Mouse (Mus musculus) megakaryocyte-erythroid progenitor cell, adult 5-6 weeks (primary cell): ENCODE measurements at regions not wholly inside any gene's neighbourhood (a gene's known extent, or its start where the extent isn't known, plus 50 kb on each side); places are given as distances from the start of the nearest gene placed in this dataset.

Experiments used
- ATAC-seq: replicated peaks from 2 replicates; pipeline ENCODE4 v1.8.0; 2016; ENCODE audit warnings: mild to moderate bottlenecking, inconsistent platforms; ENCODE audit not compliant: severe bottlenecking, poor library complexity, low FRiP score, low TSS enrichment

GRCm38 (mm10) chr9:61239328-61239727, 132.8 kb upstream of the Tle3 start:
- no peak for ATAC-seq

- ATAC-seq: no peak
Measured at GRCm38 (mm10) chr9:61241442-61241841, 130.7 kb upstream of the Tle3 start.

DNA sequence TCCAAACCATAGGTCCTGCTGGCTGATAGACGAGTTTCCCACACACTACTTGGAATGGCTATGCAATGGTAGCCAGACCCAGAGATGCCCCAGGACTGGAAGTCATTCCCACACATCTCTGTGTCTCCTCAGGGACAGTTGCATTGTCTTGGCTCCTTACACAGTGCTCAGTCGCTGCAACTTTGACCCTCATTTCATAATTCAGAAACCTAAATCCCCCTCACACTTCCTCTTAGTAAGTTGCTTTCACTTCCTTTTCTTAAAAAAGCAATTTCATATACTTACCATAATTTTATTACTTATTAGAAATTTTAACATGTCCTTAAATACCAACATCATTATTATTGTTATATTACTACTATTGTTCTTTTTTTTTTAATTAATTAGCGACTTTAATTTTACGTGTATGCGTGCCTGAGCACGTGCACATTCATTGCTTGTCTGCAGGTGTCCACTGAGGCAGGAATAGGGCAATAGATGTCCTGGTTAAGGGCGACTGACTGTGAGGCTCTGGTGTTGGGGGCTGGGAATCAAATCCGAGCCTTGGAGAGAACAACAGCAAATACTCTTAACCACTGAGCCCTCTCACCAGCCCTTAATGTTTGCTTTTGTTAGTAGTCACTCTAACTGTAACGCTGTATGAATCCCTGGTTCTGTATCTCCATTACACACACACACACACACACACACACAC, 129.9 kb upstream of the Tle3 start:
- ATAC-seq: no peak

DNA sequence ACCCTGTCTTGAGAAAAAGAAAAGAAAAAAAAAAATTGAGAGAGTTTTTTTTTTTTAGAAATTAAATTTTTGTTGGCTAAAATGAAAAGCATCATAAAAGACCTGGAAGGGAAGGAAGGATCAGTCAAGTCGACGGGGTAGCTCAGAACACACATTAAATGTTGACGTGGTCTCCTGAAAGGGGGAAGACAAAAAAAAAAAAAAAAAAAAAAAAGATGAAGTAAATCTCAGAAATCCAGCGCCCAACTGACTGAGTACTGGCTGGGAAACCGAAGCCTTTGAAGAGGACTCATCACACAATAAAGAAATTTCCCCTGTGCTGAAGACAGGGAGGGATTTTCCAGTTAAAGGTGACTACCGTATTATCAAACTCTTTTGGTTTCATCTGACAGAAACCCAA, 128.9 kb upstream of the Tle3 start:
- no peak for ATAC-seq

- no peak for ATAC-seq
Measured at GRCm38 (mm10) chr9:61249691-61250425, 122.3 kb upstream of the Tle3 start.

GRCm38 (mm10) chr9:61251606-61252005, 120.6 kb upstream of the Tle3 start:
- no peak for ATAC-seq

DNA sequence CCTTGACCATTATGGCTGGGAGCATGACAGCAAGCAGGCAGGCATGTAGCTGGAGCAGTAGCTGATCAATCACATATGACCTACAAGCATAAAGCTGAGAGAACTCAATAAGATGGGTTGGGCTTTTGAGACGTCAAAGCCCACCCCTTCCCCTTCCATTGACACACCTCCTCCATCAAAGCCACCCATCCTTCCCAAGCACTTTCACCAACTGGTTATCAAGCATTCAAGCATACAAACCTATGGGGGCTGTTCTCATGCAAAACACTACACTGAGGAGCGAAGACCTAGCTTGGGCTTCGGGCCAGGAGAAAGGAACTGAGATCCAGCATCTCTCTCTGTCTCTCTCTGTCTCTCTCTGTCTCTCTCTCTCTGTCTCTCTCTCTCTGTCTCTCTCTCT, 118.4 kb upstream of the Tle3 start:
- ATAC-seq: no peak

GRCm38 (mm10) chr9:61257488-61257887, 114.7 kb upstream of the Tle3 start:
- ATAC-seq: no peak

- ATAC-seq: no peak
Measured at GRCm38 (mm10) chr9:61258100-61258499, 114.1 kb upstream of the Tle3 start.

GRCm38 (mm10) chr9:61259421-61260174, 112.6 kb upstream of the Tle3 start:
- no peak for ATAC-seq

DNA sequence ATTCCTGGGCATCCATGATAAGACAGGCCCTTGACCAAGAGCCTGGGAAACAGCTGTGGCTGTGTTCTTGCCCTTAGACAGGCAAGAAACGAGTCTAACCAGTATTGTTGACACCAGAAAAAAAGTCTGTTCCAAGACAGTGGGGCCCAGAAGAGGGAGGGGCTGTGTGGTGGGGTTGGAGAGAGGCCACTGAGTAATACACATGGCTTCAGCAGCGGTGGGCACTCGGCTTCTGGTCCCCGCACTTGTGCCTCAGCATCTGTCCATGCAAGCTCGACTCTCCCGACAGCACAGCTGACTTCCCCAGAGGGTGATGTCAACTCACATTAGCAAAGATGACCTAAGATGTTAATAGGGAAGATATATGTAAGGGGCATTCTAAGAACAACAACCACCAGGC, 110.9 kb upstream of the Tle3 start:
- no peak for ATAC-seq

DNA sequence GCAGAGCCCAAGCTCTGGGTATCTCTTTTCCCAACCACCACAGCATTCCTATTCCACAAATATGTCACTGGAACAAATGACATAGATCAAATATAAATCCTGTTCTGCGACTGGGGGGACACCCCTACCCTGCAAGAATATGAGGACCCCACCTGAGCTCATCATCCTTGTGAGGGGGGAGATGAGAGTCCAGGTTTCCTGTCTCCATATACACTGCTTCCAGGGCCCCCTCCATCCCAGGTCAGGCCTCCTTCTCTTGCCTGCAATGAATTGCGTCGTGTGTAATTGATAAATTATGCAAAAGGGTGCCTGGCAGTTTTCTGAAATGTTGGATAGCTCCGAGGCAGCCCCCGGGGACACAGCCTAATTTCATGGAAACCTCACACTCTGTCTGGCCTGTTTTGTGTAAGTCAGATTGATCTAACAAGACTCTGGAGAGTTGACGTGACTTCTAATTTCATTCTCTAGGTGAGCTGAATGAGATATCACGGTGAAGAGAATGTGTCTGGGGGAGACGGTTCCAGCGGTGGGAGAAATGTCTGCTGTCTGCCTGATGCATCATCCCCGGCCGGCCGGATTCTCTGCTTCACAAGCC, 110.3 kb upstream of the Tle3 start:
- ATAC-seq: no peak

DNA sequence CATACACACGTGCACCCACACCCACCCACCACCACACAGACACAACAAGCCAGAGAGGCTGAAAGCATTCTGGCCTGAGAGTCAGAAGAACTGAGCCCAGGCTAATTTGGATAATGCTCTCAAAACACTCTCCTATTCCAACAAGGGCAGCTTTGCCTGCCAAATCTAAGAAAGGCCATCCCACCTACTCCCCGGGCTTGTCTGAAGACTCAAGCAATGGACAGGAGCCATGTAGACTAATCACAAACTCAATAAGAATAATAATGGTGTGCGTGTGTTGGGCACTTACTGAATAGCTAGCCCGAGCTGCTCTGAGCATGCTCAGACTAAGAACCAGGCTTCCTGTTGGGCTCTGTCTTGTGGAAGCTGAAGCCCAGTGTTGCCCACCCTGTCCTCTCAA, 108.8 kb upstream of the Tle3 start:
- ATAC-seq: no peak

- ATAC-seq: no peak
Measured at GRCm38 (mm10) chr9:61265466-61265865, 106.7 kb upstream of the Tle3 start.

GRCm38 (mm10) chr9:61266992-61267391, 105.2 kb upstream of the Tle3 start:
- ATAC-seq: no peak

- ATAC-seq: no peak
Measured at GRCm38 (mm10) chr9:61267541-61267940, 104.6 kb upstream of the Tle3 start.

DNA sequence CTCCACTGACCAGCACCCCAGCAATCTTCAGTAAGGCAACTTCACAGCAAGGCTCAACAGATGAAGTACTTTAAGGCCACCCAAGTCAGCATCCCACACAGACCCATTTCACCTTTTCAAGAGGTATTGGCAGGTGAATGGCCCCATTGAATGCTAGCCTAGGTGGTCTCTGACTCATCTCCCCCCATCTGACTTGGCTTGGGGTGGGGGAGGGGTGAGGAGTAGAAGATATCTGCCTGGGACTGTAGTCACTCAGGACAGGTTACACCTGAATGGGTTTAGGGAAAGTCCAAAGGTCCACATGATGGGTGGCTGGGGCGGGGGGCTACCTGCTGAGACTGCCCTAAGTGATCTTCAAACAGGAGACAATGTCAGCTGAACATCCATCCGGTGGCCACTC, 104.0 kb upstream of the Tle3 start:
- ATAC-seq: no peak

- no peak for ATAC-seq
Measured at GRCm38 (mm10) chr9:61268681-61269080, 103.5 kb upstream of the Tle3 start.

DNA sequence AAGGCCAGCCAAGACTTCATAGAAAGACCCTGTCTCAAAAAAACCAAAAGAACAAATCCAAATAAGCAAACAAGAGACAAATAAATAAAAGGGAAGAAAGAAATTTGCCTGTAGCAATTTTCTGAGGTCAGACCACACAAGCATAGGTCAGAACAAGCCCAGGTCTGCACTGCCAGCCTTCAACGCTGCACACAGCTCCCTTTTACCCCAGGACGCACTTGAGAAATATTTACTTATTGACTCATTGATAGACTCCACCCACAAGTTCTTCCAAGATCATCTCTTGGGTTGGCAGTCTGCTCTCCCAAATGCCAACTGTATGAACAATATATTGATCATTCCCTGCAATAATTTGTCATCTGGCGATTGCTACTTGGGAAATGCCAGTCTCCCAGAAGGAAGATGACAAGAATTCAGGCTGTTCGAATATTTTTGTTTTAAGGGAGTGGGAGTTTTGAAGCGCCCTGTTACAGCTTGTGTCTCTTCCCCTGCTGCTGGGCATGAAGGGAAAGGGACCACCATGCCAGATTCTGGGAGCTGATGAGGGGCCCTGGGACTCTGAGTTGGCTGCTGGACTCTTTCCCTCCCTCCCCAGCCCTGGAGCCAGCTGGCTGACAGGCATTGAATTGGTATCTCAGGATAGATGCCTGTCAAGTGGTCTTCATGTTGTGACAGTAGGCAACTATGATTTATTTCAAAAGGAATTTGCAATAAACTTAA, 102.9 kb upstream of the Tle3 start:
- ATAC-seq: no peak

DNA sequence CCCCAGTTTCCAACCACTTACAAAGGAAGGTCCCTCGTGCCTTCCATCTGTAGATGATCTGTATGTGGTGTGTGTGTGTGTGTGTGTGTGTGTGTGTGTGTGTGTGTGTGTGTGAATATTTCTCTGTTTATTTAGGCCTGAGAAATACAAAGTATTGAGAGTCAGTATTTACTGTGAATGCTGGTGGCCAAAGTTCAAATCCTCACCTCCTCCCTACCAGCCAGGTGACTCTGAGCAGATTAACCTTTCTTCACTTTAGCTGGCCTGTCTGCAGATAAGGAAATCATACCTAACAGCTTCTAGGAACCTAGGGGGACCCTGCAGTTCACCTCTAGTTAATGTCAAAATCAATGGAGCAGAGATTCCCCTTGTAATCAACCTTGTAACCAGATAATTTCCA, 100.9 kb upstream of the Tle3 start:
- no peak for ATAC-seq
